Mouse (Mus musculus) testis, adult 2 months (tissue): ENCODE data around the gene Cyp1b1.

Experiments used
- CTCF ChIP-seq: fragments of 200-500 bp; IDR thresholded peaks from 2 replicates; pipeline ENCODE4 v1.5.1; 2012; ENCODE audit warnings: low read depth, mild to moderate bottlenecking, inconsistent platforms, low read length, moderate library complexity; ENCODE audit not compliant: control insufficient read depth, insufficient read depth, insufficient replicate concordance
- POLR2A ChIP-seq: fragments of 200-500 bp; IDR thresholded peaks from 2 replicates; pipeline ENCODE4 v1.6.1; 2012; ENCODE audit warnings: low read depth, mild to moderate bottlenecking, inconsistent platforms, low read length, moderate library complexity; ENCODE audit not compliant: control insufficient read depth

DNA sequence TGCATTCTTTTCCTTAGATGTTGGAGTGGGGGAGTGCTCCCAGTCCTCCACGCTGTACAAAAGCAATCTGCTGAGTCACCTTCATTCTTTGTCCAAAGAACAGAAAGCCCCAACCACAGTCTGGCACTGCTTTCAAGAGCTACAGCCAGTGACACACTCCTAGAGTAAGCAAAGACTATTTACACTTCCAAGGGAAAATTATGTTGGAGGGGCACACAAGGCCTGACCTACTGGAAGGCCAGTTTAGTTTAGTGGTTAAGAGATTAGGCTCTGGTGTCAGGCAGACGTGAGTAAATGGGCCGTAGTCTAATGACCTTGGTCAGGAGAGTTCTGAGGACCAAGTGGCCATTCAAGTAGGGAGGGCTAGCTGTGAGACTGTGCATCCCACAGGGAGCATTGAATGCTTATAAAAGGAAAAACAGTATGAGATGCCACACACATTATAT is 31.3 kb upstream of the Cyp1b1 start:
- TF ChIP-seq CTCF, result no peak
- TF ChIP-seq POLR2A, result no peak
